Mouse (Mus musculus) left cerebral cortex, postnatal 10 days (tissue): ENCODE measurements around the gene Olfr1423. TPM values are rescaled to one million over a fixed set of nuclear protein-coding genes. Genes with fewer than 3 reads are reported as not detected.
A peak's percentile ranks its signal among the peaks of the same experiment; 100 is the strongest.

Experiments used
- DNase-seq, 2 experiments: peaks; one replicate each; pipeline ENCODE4 v3.0.0; 2021 to 2022; ENCODE audit warnings: low spot score in 2 of 2, mixed read lengths in 1 of 2; ENCODE audit errors: extremely low spot score in 1 of 2
- intact Hi-C: fragments of 180-260 bp; cut with DNase I; formaldehyde crosslinking; loops from one replicate; pipeline ENCODE4 v1.15.1; 2025
- total RNA-seq, 2 experiments: library from RNA; stranded (reverse); gene quantifications; 2 replicates each; pipeline ENCODE4 v1.2.3; 2021

Gene Olfr1423
- total RNA-seq, 2 experiments from 2014 or later = not detected

DNA sequence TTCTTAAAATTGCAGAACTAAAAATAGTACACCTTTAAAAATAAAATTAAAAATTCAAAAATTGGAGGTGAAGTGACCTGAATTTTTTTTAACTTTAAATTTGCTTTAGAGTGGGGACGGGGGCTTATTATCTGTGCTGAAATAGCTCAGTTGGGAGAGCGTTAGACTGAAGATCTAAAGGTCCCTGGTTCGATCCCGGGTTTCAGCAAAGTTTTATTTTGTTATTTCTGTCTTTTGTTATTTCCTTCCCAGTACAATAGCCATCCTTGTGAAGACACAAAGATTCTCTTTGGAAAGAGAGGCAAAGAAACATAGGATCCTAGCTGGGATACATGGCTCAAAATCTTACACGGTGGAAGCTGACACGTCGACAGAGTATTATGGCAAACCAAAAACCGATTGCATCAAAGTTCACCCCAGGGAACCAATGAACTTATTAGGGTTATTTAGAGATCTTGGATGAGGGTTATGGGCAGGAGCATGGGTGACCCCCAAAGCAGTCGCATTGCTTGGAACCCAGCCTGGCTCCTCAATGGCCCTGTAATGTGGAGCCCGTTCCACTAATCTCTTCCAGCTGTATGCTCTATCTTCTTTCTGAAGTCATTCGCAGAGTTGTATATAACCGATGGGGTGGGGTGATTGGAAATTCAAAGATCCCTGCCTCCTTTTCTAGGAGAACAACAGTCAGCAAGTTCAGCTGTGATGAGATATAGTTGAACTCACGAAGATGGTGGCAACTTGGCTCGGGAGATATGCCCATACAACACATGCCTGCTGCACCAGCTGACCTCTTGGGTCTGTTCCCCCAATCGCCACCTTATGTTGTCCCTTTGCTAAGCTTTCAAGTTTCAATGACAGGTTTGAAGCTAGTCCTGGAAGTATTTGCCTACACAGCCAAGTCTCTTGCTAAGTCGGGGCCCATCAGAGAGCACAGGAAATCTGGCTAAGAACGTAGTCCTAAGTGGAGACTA, 32.4 kb downstream of the Olfr1423 start:
- intact Hi-C loops = no loop called here

DNA sequence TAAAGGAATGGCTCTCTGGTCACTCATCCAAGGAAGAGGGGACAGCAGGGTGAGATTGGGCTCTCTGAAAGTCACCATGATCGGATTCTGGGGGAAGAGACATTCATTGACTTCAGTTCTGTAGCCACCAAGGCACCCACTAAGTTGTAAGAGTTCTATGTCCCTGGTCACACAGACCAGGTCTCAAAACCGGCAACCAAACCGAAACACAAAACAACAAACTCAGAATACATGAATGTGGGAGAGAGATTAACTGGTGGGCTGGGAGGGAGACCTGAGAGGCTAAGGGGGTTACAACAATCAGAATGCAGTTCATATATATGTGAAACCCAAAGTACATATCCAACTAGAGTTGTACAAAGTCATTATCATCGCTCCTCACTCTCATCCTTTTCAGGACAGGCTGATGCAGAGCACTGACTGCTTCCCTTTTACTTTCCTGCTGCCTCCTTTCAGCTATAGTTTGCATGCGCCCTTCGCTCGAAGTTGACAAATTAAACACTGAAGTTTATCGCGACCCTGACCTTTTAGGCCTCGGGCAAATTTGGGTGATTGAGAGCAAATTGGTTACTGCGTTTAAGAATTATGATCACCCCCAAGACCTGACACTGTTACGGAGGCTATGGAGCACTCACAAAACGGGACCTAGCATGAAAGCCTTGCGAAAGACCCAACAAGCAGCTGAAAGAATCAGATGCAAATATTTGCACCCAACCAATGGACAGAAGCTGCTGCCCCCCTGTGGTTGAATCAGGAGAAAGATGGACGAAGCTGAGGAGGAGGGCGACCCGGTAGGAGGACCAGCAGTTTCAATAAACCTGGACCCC, 33.8 kb downstream of the Olfr1423 start:
- DNase-seq = peak in 1 of 2 experiments; percentile 44

More for the DNA sequence above, 32.4 kb downstream of the Olfr1423 start:
- no peak for DNase-seq

DNA sequence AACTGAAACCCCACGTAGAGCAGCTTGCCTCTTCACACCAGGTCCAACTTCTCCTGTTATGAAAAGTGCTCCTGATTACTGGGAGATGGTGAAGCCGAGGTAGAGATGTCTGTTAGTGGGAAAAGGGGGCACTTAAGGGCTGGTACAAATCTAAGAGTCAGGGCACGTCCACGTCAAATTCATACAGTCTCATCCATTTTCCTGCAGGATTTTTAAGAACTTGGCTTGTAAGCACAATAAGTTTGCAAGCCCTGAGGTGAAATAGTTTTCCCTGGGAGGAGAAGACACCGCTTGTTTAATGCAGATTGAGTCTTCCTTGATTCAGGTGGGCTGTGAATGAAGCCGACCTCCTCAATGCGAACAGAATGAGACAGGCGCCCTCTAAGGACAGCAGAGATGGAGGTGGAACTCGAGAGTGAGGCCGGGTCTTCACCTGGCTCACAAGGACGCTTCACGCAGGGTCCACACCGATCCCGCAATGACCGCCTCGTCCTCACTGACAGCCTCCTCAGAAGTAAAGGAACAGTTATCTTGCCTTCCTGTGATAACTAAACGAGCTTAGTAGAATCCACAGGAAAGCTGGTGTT, 34.7 kb downstream of the Olfr1423 start:
- DNase-seq = no peak
- intact Hi-C loops = no loop called here

More for the DNA sequence above, 33.8 kb downstream of the Olfr1423 start:
- intact Hi-C loops = no loop called here

DNA sequence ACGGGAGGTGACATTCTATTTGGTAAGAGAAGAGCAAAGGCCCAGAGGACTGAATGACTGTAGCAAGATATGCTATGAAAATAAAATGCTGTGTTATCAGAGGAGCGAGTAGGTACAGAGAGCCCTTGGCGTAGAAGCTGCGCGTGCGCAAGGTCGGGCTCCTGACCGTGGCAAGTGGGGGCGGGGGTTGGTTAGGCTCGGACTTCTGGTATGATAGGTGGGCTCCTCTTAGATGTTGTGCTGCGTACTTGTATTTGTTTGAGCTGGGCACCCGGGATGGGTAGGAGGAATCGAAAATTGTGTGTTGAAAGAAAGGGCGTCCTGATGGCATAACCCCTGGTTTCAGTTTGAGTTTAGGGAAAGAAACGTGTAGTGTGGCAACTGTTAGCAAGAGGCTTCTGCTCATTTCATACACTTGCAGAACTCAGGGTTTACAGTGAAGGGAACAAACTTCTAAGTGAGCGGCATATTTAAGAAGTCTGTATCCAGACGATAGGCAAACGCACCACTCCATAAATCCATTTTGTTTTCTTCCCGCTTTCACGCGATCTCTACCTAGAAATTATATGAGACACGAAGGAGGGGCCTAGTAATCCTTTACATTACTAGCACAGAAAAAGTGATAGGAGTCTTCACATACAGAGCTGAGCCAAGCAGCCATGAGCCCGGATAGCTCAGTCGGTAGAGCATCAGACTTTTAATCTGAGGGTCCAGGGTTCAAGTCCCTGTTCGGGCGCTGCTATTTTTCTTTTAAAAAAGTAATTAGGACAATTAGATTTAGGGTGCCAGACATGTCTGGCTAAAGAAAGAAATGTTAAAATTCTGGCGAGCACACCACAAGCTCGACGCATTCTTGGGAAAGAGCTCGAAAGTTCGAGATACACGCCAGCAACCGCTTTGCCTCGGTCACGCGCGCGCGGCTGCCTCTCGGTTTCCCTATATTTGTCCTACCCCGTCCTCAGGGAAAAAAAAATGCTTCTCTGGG, 35.4 kb downstream of the Olfr1423 start:
- intact Hi-C loops = no loop called here
- peak; percentile 87 to 88 for DNase-seq

DNA sequence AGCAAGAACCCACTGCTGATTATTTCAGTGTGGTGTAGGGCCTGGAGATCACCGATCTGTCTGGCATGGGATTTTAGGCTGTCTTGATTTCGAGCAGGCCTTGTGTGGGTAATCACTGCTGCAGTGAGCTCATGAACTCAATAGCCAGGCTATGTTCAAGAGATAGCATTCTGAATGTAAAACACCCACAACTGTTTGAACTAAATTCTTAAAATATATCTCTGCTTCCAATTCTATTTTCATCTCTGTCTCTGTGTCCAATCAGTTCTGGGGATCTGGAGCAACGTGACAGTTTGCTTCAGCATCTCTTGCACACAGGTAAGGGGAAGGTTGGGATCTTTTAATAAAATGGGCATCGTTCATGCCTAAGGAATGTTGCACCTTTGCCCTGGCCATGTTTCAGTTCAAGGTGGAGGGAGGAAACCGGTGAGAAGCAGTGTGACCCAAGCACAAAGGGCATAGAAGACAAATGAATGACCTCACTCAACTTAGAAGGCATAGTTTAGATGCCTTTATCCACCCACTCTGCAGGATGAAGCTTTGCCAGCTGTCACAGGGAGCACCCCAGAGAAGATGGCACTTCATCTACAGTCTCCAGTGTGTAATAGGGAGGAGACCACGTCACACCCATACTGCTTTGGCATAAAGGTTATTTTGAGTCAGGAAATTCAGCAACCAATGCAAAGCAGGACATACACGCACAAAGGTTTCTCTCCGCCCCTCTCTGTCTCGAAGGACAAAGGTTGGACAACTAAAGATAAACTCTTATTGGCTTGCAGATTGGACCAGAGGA, 36.7 kb downstream of the Olfr1423 start:
- intact Hi-C loops = loop anchor here (5.0 kb wide), 1 partner anchor 37 kb away; the partner anchor contains the start of gene Osbp
- DNase-seq = no peak

DNA sequence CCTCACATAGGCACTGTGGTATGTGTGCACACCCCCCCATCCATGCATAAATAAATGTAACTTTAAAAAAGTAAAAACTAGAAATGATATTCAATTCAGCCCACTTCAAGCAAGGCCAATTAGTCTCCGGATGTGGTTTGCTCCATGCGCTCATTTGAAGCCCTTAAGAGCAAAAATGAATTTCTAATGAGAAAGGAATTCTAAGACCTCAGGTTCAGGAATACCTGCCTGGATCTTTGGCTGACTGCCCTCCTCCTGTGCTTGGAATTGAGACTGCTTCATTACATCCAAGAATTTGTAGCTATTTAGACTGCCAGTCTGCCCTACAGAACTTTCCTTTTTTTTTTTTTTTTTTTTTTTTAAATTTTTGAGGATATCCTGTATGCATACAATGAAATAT, 37.5 kb downstream of the Olfr1423 start:
- DNase-seq = no peak
- intact Hi-C loops = loop anchor here (5.0 kb wide), 1 partner anchor 36 kb away; the partner anchor contains the start of gene Osbp

DNA sequence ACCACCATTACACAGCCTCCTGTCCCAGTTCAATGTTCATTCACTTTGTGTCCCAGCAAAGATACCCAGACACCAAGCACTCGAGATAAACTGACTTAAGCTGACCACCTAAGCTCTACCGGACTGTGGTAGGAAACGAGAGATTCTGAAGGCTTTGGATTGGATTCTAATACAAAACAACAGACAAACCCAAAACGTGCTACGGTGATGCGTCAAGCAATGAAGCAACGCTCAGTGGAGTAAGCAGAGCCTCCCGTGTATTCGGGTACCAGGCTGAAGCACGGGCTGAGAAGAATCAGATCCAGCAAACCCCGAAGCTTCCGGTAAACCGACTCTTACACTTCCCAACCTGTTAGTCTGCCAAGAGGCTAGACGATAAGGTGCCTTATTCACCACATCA, 38.3 kb downstream of the Olfr1423 start:
- intact Hi-C loops = loop anchor here (5.0 kb wide), 1 partner anchor 35 kb away; the partner anchor contains the start of gene Osbp
- no peak for DNase-seq

DNA sequence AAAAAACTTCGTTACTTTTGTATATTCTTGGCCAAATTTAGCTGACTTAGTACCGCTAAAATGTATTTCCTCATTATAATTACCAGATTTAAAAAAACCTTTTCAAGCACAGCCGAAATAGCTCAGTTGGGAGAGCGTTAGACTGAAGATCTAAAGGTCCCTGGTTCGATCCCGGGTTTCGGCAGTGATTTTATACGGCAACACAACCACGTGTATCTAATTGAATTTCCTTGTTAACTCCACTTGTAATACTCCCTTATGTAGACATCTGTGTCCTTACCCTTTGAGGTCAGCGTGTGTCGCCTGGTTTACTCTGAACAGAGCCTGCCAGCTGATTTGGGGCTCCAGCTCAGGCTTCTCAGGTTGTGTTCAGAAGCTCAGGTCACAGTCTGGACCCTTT, 39.0 kb downstream of the Olfr1423 start:
- DNase-seq = peak in 1 of 2 experiments; percentile 49
- intact Hi-C loops = loop anchor here (5.0 kb wide), 1 partner anchor 35 kb away; the partner anchor contains the start of gene Osbp

DNA sequence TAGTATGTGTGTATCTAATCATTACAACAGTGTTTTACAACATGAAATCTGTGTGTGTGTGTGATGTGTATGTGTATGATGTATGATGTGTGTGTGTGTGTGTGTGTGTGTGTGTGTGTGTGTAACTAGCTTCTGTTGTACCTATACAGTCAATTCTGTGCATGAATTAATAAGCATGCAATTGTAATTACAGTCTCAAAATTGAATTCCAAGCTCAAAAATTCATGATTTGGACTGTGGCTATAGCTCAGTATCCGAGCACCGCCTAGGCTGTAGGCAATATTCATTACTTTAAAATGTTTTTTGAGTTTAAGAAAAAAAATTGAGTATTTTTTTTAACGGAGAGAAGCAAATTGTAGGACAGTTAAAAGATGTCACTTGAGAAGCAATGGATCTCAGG, 39.4 kb downstream of the Olfr1423 start:
- no peak for DNase-seq
- intact Hi-C loops = loop anchor here (5.0 kb wide), 1 partner anchor 34 kb away; the partner anchor contains the start of gene Osbp

DNA sequence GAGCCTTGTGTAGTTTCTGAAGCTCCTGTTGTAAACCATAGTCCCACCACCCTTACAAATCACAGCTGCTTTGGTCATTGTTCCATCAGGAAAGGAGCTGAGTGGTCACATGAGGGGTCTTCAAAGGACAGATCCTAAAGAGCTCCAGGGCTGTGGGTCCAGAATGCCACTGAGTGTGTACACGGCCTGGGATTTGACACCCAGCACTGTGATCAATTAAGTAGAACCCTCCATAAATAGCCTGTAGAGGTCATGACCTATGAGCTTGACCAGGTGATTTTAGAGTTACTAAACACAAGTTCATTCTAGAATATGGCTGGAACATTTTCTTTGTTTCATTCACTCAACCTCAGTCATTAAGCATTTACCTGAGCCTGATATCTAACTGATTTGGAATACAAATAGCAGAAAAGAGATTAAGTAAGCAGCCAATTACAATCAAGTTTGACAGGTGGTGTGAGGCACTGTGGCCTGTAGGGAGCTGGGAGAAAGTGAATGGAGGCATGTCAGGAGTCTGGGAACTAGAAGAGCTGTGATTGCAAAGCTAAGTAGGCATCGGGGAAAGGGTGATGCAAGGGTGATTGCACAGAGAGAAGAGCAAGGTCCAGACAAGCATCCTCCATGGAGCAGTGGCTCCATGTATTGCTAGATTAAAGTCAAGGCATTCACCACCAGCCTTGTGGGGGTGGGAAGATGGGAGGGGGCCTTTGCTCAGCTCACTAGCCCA, 45.2 kb downstream of the Olfr1423 start:
- intact Hi-C loops = no loop called here
- DNase-seq = no peak

DNA sequence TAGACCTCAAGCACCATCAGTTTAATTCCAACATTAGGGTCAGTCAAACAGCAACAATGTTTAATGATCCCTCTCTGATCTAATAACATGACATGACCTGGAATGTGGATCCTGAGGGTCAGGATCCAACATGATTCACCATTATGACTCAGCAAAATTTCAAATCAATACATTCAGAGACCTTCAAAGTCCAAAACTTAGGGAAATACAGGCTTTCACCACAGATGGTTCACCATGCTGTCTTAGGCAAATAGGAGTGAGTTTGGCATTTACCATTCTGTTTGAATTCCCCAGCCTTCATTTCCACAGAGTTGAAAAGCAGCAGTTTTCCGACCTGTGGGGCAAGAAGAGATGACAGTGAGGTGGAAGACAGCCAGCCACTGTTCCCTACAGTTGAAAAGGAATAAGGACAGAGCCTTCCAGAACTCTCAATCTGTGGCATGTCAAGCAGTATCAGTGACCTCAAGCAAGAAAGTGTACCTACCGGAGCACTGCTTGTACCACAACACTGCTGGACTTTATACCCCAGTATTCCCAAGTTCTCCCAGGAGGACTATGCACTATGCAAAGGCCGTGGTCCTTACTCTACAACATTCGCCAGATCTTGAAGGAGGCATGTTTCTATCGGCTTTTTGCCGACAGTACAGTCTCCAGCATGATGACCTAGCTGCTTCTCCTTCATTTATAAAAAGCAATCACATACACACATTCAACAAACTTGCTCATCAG, 46.2 kb downstream of the Olfr1423 start:
- DNase-seq = no peak
- intact Hi-C loops = no loop called here

DNA sequence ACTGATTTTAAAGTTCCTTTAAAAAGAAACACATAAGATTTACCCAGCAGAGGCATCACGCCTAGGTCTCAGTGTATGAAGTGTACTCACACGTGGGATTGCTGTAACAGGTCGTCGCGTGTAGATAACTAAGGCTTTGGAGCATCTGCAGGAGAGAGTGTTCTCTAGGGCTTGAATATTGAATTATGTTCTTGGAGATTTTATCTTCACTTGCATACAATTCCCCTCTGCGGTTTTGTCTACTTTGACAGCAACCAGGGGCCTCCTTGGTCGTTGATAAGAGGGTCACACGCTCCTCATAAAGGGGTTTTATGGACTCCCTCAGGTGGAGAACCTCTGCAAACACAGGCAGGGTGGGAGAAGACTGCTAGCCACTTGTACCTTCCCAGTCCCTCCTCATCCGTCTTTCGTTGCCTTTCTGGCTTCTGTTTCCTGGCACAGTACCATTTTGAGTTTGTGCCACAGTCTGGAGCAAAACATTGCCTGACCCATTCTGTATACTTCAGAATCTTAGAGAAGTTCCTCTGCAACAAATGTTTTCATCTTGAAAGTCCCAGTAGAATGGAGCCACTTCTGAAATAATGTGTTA, 48.6 kb downstream of the Olfr1423 start:
- DNase-seq = no peak
- intact Hi-C loops = no loop called here

DNA sequence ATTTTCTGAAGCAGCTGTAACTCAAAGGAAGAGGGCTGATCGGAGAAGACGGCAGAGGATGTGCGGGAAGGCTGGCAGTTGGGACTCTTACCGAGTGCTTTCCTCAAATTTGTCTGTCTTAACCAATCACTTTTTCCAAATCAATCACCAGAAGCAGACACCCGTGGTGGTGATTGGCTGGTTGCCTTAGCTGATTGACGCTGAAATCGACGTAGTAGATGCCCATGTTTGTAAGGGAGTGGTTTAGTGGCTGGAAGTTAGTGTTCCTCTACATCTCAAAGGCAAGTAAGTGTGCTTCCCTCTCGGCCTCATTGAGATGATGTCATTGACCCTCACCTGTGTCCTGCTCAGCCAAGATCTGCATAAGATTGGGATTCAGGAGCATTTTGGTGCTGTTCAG, 49.1 kb downstream of the Olfr1423 start:
- intact Hi-C loops = no loop called here
- no peak for DNase-seq

DNA sequence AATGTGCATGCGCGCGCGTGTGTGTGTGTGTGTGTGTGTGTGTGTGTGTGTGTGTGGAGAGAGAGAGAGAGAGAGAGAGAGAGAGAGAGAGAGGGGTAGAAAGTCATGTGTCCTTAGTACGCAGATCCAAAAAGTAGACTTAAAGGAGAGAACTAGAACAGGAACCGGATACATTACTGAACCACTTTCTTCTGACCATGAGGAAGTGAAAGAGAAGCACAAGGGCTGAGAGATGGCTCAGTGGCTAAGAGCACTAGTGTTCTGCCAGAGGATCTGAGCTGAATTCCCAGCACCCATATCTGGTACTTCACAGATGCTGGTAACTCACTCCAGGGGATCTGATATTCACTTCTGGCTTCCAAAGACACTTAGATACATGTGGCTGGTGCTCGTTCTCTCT, 51.8 kb downstream of the Olfr1423 start:
- intact Hi-C loops = loop anchor here (10.0 kb wide), 1 partner anchor 785 kb away; no protein-coding TSS in a partner anchor
- DNase-seq = no peak

DNA sequence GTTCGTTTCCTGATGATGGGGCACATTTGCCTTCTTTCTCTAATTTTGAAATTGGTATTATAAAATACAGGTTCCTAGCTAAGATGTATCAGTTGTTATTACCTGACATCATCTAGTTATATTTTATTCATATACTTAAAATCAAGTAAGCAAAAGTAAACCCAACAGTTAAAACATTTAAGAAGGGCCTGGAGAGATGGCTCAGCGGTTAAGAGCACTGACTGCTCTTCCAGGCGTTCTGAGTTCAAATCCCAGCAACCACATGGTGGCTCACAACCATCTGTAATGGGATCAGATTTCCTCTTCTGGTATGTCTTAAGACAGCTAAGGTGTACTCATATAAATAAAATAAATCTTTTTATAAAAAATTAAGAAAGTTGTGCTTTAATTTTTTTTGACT, 53.3 kb downstream of the Olfr1423 start:
- intact Hi-C loops = loop anchor here (10.0 kb wide), 1 partner anchor 787 kb away; no protein-coding TSS in a partner anchor

More for the DNA sequence above, 53.3 kb downstream of the Olfr1423 start:
- no peak for DNase-seq
